Mouse (Mus musculus): ENCODE results near the gene Cst11.

GRCm38 (mm10) chr2:148763648-148764388 is 7.5 kb downstream of the Cst11 start:
- no peak for TF ChIP-seq CTCF (IDR thresholded peaks at IDR 0.05; ENCODE audit: low read depth)
- TF ChIP-seq EP300 (optimal IDR thresholded peaks at IDR 0.05): no peak
